Mouse (Mus musculus): ENCODE measurements around the gene Agbl4. TPM values are rescaled to one million over a fixed set of nuclear protein-coding genes. Genes with fewer than 3 reads are reported as not detected.

Gene Agbl4
- total RNA-seq, 2 experiments from 2014 or later: not detected

GRCm38 (mm10) chr4:111673904-111674303, 1276.4 kb downstream of the Agbl4 start:
- Histone ChIP-seq H3K27ac (no peak overlapping the region), H3K4me3 (no peak overlapping the region)
- TF ChIP-seq CTCF (IDR thresholded peaks at IDR 0.05): no peak
- intact Hi-C loops (cut with DNase I): no loop called here
- DNase-seq: no peak

GRCm38 (mm10) chr4:111681926-111682325, 1284.5 kb downstream of the Agbl4 start:
- H3K27ac ChIP-seq: no peak overlapping the region
- DNase-seq: no peak
- no peak for TF ChIP-seq CTCF (IDR thresholded peaks at IDR 0.05)
- intact Hi-C loops (cut with DNase I): no loop called here
- H3K4me3 ChIP-seq: no peak overlapping the region

GRCm38 (mm10) chr4:111682793-111683192, 1285.3 kb downstream of the Agbl4 start:
- TF ChIP-seq CTCF (IDR thresholded peaks at IDR 0.05): no peak
- H3K27ac ChIP-seq: no peak overlapping the region
- no peak overlapping the region for H3K4me3 ChIP-seq
- no peak for DNase-seq
- intact Hi-C loops (cut with DNase I): no loop called here

- Histone ChIP-seq H3K4me3 (no peak overlapping the region), H3K27ac (no peak overlapping the region)
- TF ChIP-seq CTCF (IDR thresholded peaks at IDR 0.05): no peak
- no peak for DNase-seq
- intact Hi-C loops (cut with DNase I): no loop called here
These were observed 1286.4 kb downstream of the Agbl4 start for GRCm38 (mm10) chr4:111683843-111684242.

GRCm38 (mm10) chr4:111685951-111686350, 1288.5 kb downstream of the Agbl4 start:
- Histone ChIP-seq H3K27ac (no peak overlapping the region), H3K4me3 (no peak overlapping the region)
- no peak for DNase-seq
- intact Hi-C loops (cut with DNase I): no loop called here
- no peak for TF ChIP-seq CTCF (IDR thresholded peaks at IDR 0.05)

- H3K27ac ChIP-seq: no peak overlapping the region
- intact Hi-C loops (cut with DNase I): no loop called here
- peak; percentile 31 for DNase-seq
- TF ChIP-seq CTCF (IDR thresholded peaks at IDR 0.05): peak; percentile 80
- H3K4me3 ChIP-seq: peak overlapping the region; percentile 66
These were observed 1289.5 kb downstream of the Agbl4 start for GRCm38 (mm10) chr4:111686951-111687350.

- Histone ChIP-seq H3K4me3 (peak overlapping the region; percentile 66), H3K27ac (0 out of 2 replicates have a peak overlapping the region, but pooled peaks have one; percentile 29)
- peak; percentile 80 for DNase-seq
- intact Hi-C loops (cut with DNase I): no loop called here
- TF ChIP-seq CTCF (IDR thresholded peaks at IDR 0.05): peak; percentile 89
These were observed 1290.2 kb downstream of the Agbl4 start for GRCm38 (mm10) chr4:111687613-111688012.

GRCm38 (mm10) chr4:111691057-111691543, 1293.6 kb downstream of the Agbl4 start:
- intact Hi-C loops (cut with DNase I): no loop called here
- Histone ChIP-seq H3K27ac (no peak overlapping the region), H3K4me3 (no peak overlapping the region)
- DNase-seq: no peak
- TF ChIP-seq CTCF (IDR thresholded peaks at IDR 0.05): no peak

GRCm38 (mm10) chr4:111701381-111701780, 1303.9 kb downstream of the Agbl4 start:
- TF ChIP-seq CTCF (IDR thresholded peaks at IDR 0.05): no peak
- intact Hi-C loops (cut with DNase I): no loop called here
- Histone ChIP-seq H3K4me3 (no peak overlapping the region), H3K27ac (no peak overlapping the region)
- DNase-seq: no peak

- H3K4me3 ChIP-seq: no peak overlapping the region
- intact Hi-C loops (cut with DNase I): no loop called here
- TF ChIP-seq CTCF (IDR thresholded peaks at IDR 0.05): no peak
- DNase-seq: no peak
- H3K27ac ChIP-seq: no peak overlapping the region
These were observed 1306.7 kb downstream of the Agbl4 start for GRCm38 (mm10) chr4:111704126-111704525.

GRCm38 (mm10) chr4:111704975-111705374, 1307.5 kb downstream of the Agbl4 start:
- DNase-seq: no peak
- intact Hi-C loops (cut with DNase I): no loop called here
- Histone ChIP-seq H3K27ac (no peak overlapping the region), H3K4me3 (no peak overlapping the region)
- no peak for TF ChIP-seq CTCF (IDR thresholded peaks at IDR 0.05)

Other genes starting within 250 kb of the Agbl4 start
- not detected for gene Elavl4, start 45.8 kb upstream of the Agbl4 start, total RNA-seq (2021)